Mouse (Mus musculus): ENCODE measurements around the gene Exoc3l2.

DNA sequence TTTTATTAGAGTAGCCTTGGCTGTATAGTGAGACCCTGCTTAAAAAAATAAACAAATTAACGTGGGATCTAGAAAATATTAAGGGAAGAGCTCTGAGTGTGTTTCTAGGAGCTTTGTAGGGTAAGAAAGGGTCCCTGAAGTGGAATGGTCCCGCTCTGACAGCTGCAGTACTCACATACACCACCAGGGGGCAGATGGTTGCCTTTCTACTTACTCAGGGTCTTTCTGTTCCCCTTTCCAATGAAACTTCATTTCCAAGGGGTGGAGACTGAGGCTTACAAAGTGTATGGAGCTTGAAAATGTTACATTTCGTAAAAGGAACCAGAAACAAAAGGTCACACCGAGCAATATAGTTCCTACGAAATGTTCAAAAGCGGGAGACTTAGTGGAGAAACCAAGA is 1.6 kb upstream of the Exoc3l2 start:
- TF ChIP-seq POLR2A (IDR thresholded peaks at IDR 0.05; ENCODE audit: extremely low read depth, insufficient read depth, low read length) (no peak), CTCF (IDR thresholded peaks at IDR 0.05; ENCODE audit: extremely low read depth, insufficient read depth, low read length) (peak; percentile 87)
